Mouse (Mus musculus) CD4-positive, CD25-positive, alpha-beta regulatory T cell, adult 4 months (primary cell): ENCODE measurements at regions not wholly inside any gene's neighbourhood (a gene's known extent, or its start where the extent isn't known, plus 50 kb on each side); places are given as distances from the start of the nearest gene placed in this dataset.

Source experiments
- ATAC-seq: one replicate; pipeline ENCODE4 v1.8.0; 2017

- peak; percentile 60 for ATAC-seq
These were observed 78.5 kb downstream of the Sik1 start for GRCm38 (mm10) chr17:31776949-31777607.

- ATAC-seq = no peak
These were observed 77.9 kb downstream of the Sik1 start for GRCm38 (mm10) chr17:31777751-31778150.

GRCm38 (mm10) chr17:31779466-31779865, 76.1 kb downstream of the Sik1 start:
- no peak for ATAC-seq

- ATAC-seq = no peak
These were observed 73.4 kb downstream of the Sik1 start for GRCm38 (mm10) chr17:31782251-31782650.

GRCm38 (mm10) chr17:31783071-31783470, 72.5 kb downstream of the Sik1 start:
- ATAC-seq = no peak

GRCm38 (mm10) chr17:31788316-31788715, 67.3 kb downstream of the Sik1 start:
- no peak for ATAC-seq

GRCm38 (mm10) chr17:31789068-31789583, 66.5 kb downstream of the Sik1 start:
- peak; percentile 91 for ATAC-seq

- ATAC-seq = peak; percentile 11
These were observed 65.7 kb downstream of the Sik1 start for GRCm38 (mm10) chr17:31789906-31790279.

- ATAC-seq = no peak
These were observed 65.1 kb downstream of the Sik1 start for GRCm38 (mm10) chr17:31790280-31791063.

- ATAC-seq = no peak
These were observed 63.9 kb downstream of the Sik1 start for GRCm38 (mm10) chr17:31791656-31792055.

- no peak for ATAC-seq
These were observed 62.6 kb downstream of the Sik1 start for GRCm38 (mm10) chr17:31793040-31793439.

GRCm38 (mm10) chr17:31793521-31793920, 62.1 kb downstream of the Sik1 start:
- ATAC-seq = no peak

GRCm38 (mm10) chr17:31793964-31794363, 61.6 kb downstream of the Sik1 start:
- ATAC-seq = no peak
